Mouse (Mus musculus) cerebellum, adult 2 months (tissue): ENCODE data around the gene Nr1h3. TPM values are rescaled to one million over a fixed set of nuclear protein-coding genes. Genes with fewer than 3 reads are reported as not detected.
A peak's percentile ranks its signal among the peaks of the same experiment; 100 is the strongest.
"Not testable (repeated sequence)": the region's sequence is repeated elsewhere in the genome, so short reads cannot be mapped to it uniquely, and the experiment has no call there.

Experiments used
- DNase-seq, 2 experiments: peaks; one replicate each; pipeline ENCODE4 v3.0.0; 2021
- H3K27ac ChIP-seq: fragments of 200-500 bp; 2 replicates; pipeline ENCODE4 v1.5.1; 2012; ENCODE audit warnings: low read length, control low read depth, inconsistent platforms; ENCODE audit not compliant: insufficient read depth
- H3K27me3 ChIP-seq: fragments of 200-500 bp; 2 replicates; pipeline ENCODE4 v1.6.1; 2012; ENCODE audit warnings: inconsistent platforms, mild to moderate bottlenecking, low read length, moderate library complexity; ENCODE audit not compliant: control insufficient read depth, insufficient read depth
- H3K4me1 ChIP-seq: fragments of 200-500 bp; 2 replicates; pipeline ENCODE4 v1.6.1; 2011; ENCODE audit warnings: low read length; ENCODE audit not compliant: control insufficient read depth, insufficient read depth
- H3K4me3 ChIP-seq: fragments of 200-500 bp; replicated peaks from 2 replicates; pipeline ENCODE3; 2011; ENCODE audit warnings: mild to moderate bottlenecking, low read depth, low read length, control low read depth; ENCODE audit not compliant: insufficient read depth
- CTCF ChIP-seq: fragments of 200-500 bp; IDR thresholded peaks from 2 replicates; pipeline ENCODE4 v1.5.1; 2011; ENCODE audit warnings: low read depth, mild to moderate bottlenecking, control low read depth, low read length, moderate library complexity, borderline replicate concordance; ENCODE audit not compliant: insufficient read depth
- POLR2A ChIP-seq: fragments of 200-500 bp; IDR thresholded peaks from 2 replicates; pipeline ENCODE4 v1.6.1; 2011; ENCODE audit warnings: low read length, control low read depth, borderline replicate concordance; ENCODE audit not compliant: insufficient read depth
- WGBS: fragments of 180-500 bp; shearing (Covaris S2); methylation state at CpG from one replicate; pipeline ENCODE4 v1.1.7; 2018; 5-methylcytosine and 5-hydroxymethylcytosine counted together
- polyA plus RNA-seq: library from polyadenylated mRNA; depleted of rRNA; stranded (reverse); fragments of >200 nt; gene quantifications from 2 replicates; pipeline ENCODE4 v1.2.3, GENCODE M21; 2012; rRNA removed

The Nr1h3 gene
- polyA plus RNA-seq = 18.1 and 21.2 TPM in 2 replicates

DNA sequence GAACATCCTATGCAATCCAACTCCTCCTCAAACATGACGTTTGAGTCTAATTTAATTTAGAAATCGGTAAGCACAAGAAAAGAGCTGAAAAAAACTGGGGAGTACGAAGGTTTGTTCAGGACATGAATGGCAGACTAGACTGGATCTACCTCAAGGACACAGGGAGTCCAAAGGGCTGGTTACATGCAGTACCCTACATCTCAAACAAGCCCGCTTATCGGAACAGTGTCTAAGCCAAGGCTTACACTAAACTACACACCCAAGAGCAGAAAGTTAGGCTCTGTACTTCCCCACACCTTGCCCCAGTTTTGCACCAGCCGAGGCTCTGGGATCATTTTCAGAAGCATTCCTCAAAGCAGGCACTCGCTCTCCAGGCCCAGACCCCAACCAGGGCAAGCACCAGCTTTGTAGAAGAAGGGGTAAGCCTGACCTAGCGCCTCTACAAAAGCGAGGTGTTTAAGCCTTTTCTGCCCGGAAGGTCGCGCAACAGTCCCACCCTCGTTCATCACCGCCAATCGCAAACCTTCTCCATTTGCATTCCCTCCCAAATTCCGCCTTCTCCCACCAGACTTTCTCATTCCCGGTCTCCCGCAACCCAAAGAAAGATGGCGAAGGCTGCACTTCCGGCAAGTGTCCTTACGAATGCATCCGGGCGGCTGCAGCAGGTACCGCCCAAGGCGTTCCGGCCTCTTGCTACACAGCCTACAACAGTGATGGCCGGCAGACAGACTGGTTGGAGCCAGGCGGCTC is at the start of gene Nr1h3, which contains the start of gene Acp2:
Gene Nr1h3, minus strand, starts transcription at position 613 of the 750 bp plus-strand sequence.
Gene Acp2, plus strand, starts transcription at position 664 of the 750 bp plus-strand sequence.
- Histone ChIP-seq H3K27me3 (no peaks in the 10 kb centered on the region), H3K4me1 (peaks cover 4% of the 10 kb centered on the region; the same call in 1 of the 2 replicates), H3K4me3 (peak within 1 kb of the TSS; percentile 90), H3K27ac (peak within 1 kb of the TSS; percentile 65)
- DNase-seq = peak; percentile 95 to 99
- 1% methylated on average over 28 of the region's 28 CpGs for WGBS
- no peak for TF ChIP-seq CTCF
- peak; percentile 69; the same call in 1 of the 2 replicates for TF ChIP-seq POLR2A

DNA sequence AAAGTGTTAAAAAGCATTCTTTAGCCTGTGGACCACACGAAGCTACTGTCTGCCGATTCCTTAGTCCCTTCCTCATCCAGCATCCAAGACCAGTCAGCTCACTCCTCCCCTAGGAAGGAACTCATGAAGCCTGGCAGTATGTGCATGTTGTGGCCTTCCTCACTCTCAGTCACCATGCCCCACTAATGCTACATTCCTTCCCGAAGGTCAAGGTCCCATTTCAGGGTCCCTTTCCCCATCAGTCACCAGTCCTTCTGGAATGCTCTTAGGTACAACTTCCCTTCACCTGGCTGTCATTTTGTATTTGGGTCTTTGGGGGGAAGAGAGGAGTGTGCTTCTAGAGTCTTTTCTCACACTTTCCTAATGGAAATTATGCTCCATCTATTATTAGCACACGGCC is 49.4 kb upstream of the Nr1h3 start:
- Histone ChIP-seq H3K27me3 (no peaks in the 10 kb centered on the region), H3K4me1 (peaks cover 3% of the 10 kb centered on the region; the same call in 1 of the 2 replicates), H3K4me3 (no peak overlapping the region), H3K27ac (no peak overlapping the region)
- no peak for DNase-seq
- 77% methylated on average over 4 of the region's 4 CpGs for WGBS
- TF ChIP-seq CTCF (no peak), POLR2A (no peak)

DNA sequence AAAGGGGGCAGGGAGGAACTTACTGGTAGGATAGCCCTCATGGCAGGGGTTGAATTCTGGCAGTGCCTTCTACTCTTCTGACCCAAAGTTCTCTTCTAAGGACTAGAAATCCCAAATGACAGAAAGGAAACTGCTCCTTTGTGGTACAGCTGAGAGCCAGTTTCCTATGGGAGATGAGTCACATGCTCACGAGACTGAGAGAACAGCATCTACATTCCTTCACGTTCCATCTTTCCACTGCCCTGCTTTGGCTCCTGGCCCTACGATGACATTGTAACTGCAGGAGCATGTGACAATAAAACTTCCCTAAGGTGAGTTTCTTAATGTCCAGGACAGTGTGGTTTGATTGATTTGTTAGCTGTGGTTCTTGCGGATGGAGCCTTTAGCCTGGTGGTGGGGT is 45.7 kb upstream of the Nr1h3 start:
- no peak for TF ChIP-seq POLR2A
- no peaks in the 10 kb centered on the region for H3K27me3 ChIP-seq
- WGBS = 82% methylated on average over 4 of the region's 4 CpGs
- peaks cover 3% of the 10 kb centered on the region; the same call in 1 of the 2 replicates for H3K4me1 ChIP-seq
- no peak overlapping the region for H3K27ac ChIP-seq
- H3K4me3 ChIP-seq = no peak overlapping the region
- DNase-seq = no peak

DNA sequence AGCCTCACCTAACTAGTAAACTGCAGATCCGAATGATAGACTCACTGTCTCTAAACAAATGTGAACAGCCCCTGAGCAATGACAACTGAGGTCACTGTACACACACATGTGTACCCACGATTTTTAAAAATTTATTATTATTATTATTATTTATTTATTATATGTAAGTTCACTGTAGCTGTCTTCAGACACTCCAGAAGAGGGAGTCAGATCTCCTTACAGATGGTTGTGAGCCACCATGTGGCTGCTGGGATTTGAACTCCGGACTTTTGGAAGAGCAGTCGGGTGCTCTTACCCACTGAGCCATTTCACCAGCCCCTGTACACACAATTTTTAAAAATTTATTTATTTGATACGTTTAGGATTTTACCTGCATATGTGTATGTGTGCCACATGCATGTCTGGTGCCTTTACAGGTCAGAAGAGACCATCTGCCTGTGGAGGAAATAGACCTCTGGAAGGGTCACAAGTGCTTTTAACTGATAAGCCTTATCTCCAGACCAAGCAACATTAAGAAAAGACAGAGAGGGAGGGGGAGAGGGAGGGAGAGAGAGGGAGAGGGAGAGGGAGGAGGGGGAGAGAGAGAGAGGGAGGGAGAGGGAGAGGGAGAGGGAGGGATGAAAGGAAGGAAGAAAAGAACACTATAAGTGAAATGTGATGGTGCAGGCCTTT is 42.1 kb upstream of the Nr1h3 start:
- H3K4me1 ChIP-seq = peaks cover 7% of the 10 kb centered on the region; the same call in 1 of the 2 replicates
- 85% methylated on average over 5 of the region's 5 CpGs for WGBS
- no peak for DNase-seq
- no peaks in the 10 kb centered on the region for H3K27me3 ChIP-seq
- H3K27ac ChIP-seq = no peak overlapping the region
- TF ChIP-seq POLR2A (no peak), CTCF (no peak)
- no peak overlapping the region for H3K4me3 ChIP-seq

DNA sequence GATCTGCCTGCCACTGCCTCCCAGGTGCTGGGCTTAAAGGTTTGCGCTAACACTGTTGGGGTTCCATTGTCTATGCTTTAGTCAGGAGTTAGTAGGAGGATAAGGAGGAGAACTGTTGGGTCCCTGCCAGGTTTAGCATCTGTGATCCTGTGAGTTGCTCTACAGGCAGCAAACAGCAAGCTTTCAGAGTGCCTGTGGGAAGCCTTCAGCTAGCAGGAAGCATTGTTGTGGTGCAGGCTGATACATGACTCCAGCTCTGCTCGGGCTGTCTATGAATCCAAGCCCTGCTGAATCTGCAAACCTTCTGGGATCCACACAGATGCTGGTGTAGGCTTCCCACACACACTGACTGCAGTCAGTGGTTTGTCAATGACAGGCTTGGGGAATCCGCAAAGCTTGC is 40.8 kb upstream of the Nr1h3 start:
- Histone ChIP-seq H3K27me3 (no peaks in the 10 kb centered on the region), H3K4me3 (no peak overlapping the region), H3K4me1 (peaks cover 7% of the 10 kb centered on the region; the same call in 1 of the 2 replicates), H3K27ac (no peak overlapping the region)
- TF ChIP-seq CTCF = no peak
- no peak for TF ChIP-seq POLR2A
- WGBS = 45% methylated on average over 3 of the region's 3 CpGs
- peak; percentile 43 to 60 for DNase-seq

DNA sequence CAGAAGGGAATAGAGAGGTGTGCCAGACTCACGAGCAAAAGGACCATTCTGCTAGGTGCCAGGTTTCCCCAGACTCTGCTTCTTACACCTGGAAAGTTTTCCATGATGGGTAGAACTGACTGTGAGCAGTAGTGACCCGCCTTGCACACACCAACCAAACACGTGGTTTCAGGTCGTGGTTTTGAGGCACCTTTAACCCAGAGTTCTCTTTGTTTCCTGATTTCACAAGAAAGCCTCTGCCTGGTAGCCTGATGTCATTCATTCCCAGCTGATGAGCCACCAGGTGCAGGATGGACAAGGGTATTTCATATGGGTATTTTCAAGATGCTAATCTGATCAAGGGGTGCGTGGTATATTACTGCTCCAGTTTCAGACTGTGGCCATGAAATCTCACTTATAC is 39.9 kb upstream of the Nr1h3 start:
- no peak for TF ChIP-seq POLR2A
- no peak for TF ChIP-seq CTCF
- Histone ChIP-seq H3K4me3 (no peak overlapping the region), H3K27ac (no peak overlapping the region), H3K27me3 (no peaks in the 10 kb centered on the region), H3K4me1 (peaks cover 7% of the 10 kb centered on the region; the same call in 1 of the 2 replicates)
- no peak for DNase-seq
- 74% methylated on average over 5 of the region's 5 CpGs for WGBS

DNA sequence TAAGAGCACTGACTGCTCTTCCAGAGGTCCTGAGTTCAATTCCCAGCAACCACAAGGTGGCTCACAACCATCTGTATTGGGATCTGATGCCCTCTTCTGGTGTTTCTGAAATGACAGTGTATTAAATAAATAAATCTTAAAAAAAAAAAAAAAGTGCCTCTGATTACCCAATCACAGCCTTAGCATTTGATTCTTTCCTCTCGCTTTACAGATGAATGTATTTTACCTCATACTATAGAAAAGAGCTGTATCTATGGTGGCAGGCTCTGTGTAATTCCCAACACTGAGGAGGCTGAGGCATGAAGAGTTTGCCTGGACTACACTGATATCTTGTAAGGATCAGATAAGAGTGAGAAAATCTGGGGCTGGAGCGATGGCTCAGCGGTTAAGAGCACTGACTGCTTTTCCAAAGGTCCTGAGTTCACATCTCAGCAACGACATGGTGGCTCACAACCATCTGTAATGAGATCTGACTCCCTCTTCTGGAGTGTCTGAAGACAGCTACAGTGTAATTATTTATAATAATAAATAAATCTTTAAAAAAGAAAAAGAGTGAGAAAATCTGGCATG is 35.0 kb upstream of the Nr1h3 start:
- 22% methylated on average over 4 of the region's 4 CpGs for WGBS
- peak in 1 of 2 experiments; percentile 40 for DNase-seq

More for the DNA sequence above, 35.0 kb upstream of the Nr1h3 start:
- not testable (repeated sequence) for H3K27me3 ChIP-seq, H3K4me1 ChIP-seq, H3K27ac ChIP-seq
- H3K4me3 ChIP-seq = peak overlapping the region; percentile 76
- TF ChIP-seq CTCF = peak; percentile 35; the same call in 1 of the 2 replicates
